Mouse (Mus musculus): ENCODE results near the gene Fbrsl1.
"Not testable (repeated sequence)": the region's sequence is repeated elsewhere in the genome, so short reads cannot be mapped to it uniquely, and the experiment has no call there.

Fbrsl1 gene

DNA sequence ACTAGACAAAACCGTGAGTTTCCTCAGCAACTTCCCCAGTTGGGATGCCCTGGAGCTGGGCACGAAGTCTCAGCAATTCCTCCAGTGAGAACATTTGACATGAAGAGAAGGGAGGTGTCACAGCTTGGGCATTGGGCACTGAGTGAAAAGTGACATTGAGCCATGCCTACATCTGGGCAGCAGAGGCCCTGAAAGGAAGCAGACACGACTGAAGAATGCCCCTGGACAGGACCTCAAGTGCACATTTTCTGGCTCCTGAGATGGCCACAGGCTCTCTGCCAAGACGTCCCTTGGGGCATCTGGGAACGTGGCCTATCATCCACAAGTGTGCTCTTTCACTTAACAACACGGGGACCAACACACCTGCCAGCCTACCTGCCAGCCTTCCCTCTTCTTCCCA is 991 bp upstream of the Fbrsl1 start:
- no peak for DNase-seq (ENCODE audit: low read depth, low spot score)

DNA sequence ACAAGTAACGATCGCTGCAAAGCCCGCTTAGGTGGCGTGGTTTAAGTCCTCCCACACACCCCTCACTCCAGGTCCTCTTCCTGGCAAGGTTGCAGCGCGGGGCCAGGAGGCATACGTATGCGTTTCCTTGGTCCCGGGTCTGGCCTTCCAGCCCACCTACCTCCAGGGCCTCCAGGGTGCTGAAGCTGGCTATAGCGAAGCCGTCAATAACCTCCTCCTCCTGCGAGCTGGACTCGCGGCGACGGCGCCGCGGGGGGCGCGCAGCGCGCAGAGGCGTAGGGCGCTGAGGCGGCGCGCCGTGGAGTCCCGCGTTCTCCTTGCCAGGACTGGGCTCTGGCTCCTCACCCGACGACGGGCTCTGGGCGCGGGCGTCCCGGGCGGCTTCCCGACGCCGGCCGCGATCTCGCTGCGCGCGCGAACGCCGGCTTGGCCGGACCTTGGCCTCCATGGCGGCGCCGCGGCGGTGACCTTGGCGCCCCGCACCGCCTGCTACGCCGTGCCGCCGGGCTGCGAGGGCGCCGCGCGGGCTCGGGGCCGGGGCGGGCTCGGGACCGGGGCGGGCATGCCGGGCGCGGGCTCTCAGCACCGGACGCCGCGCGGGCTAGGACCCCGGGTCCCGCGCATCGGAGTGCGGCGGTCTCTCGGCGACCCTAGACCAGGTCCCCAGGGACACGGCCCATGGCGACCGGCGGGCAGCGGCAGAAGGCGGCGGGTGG is 425 bp downstream of the Fbrsl1 start:
- DNase-seq (ENCODE audit: low read depth, low spot score) = peak; percentile 64

GRCm38 (mm10) chr5:110444509-110444908 is 3.8 kb downstream of the Fbrsl1 start:
- DNase-seq (ENCODE audit: low read depth, low spot score) = no peak

GRCm38 (mm10) chr5:110442966-110443590 is 5.2 kb downstream of the Fbrsl1 start:
- no peak for DNase-seq (ENCODE audit: low read depth, low spot score)

- no peak for DNase-seq (ENCODE audit: low read depth, low spot score)
Observed at GRCm38 (mm10) chr5:110439565-110440310, 8.6 kb downstream of the Fbrsl1 start.

DNA sequence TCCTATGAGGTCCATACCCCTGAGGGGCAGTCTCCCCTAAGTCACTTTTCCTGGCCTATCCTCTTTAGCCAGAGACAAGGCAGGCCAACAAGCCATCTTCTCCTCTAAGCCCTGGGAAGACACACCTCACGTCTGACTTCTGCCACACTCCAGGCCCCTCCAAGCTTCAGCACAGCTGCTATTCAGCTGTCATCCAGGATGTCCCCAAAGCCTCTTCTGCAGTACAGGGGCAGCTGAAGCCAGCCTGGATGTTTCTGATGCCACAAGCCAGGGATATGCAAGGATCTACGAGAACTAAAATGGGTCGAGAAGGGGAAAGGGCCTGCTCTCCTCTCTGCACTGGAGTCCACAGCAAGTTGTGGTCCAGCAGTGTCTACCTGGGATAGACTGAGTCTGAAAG is 9.7 kb downstream of the Fbrsl1 start:
- no peak for DNase-seq (ENCODE audit: low read depth, low spot score)

DNA sequence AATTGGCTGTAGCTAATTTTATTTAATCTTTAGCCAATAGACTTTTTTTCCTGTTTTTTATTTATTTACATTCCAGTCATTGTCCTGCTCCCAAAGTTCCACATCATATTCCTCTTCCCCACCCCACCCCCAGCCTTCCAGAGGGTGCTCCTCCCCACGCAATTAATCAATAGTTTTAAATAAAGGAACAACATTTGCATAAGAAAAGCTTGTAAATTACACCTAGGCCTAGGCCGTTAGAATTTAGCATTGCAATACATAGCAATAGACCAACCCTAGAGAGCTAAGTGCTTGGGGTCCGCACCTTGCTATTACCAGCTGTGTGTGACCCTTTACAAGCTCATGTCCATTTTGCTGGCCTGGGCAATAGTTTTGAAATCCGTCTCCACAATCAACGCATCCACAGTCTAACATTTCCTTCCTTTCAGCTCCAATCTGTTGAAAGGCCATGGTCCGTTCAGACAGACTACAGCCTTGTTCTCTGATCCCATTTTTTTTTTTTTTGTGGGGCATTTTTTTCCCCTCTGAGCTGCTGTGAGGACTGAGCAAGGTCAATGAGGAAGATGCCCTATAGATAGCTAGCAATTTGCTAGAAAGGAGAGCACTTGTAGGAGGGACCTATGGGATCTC is 10.6 kb downstream of the Fbrsl1 start:
- DNase-seq (ENCODE audit: low read depth, low spot score) = no peak

DNA sequence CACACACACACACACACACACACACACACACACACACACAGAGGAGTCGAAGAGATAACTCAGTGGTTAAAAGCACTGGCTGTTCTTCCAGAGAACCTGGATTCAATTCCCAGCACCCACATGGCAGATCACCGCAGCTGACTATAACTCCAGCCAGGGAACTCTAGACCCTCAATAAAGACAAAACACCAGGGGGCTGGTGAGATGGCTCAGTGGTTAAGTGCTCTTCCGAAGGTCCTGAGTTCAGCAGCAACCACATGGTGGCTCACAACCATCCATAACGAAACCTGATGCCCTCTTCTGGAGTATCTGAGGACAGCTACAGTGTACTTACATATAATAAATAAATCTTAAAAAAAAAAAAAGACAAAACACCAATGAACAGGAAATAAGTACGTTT is 12.1 kb downstream of the Fbrsl1 start:
- DNase-seq (ENCODE audit: low read depth, low spot score) = not testable (repeated sequence)

- no peak for DNase-seq (ENCODE audit: low read depth, low spot score)
Observed at GRCm38 (mm10) chr5:110434816-110435215, 13.5 kb downstream of the Fbrsl1 start.

- DNase-seq (ENCODE audit: low read depth, low spot score) = peak; percentile 73
Observed at GRCm38 (mm10) chr5:110429045-110429444, 19.3 kb downstream of the Fbrsl1 start.

DNA sequence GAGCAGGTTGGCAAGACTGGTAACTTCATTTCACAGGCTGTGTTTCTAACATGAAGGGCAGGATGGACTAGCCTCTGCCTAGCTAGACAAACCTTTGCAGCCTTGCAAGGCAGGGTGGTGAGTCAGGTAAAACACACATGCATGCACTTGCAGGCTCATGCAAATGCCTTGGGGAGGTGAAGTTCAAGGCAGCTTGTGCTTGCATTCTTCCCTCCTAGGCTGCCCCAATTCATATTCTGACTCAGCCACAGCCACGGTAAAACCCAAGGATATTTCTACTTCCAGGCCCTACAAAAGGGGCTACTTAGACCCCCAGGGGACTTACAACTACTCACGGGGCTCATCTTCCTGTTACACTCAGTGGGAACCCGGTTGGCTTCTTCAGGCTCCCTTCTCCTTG is 20.0 kb downstream of the Fbrsl1 start:
- DNase-seq (ENCODE audit: low read depth, low spot score) = no peak

DNA sequence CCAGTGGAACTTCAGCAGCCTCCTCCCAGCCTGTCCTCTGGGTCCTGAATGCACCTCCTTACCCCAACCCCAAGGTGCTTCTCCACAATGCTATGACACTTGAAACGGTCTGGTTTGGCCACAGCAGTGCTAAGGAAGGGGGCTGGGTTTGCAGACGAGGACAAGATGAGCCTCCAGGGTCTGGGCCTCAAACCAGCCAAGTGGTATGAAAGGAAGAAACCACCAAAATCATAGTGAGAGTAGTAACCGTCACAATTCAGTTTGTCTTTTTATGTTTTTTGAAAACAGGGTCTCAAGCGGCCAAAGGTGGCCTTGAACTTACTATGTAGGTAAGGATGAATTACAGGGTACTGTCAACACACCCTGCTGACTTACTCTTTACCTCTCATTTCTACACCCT is 23.1 kb downstream of the Fbrsl1 start:
- DNase-seq (ENCODE audit: low read depth, low spot score) = no peak

DNA sequence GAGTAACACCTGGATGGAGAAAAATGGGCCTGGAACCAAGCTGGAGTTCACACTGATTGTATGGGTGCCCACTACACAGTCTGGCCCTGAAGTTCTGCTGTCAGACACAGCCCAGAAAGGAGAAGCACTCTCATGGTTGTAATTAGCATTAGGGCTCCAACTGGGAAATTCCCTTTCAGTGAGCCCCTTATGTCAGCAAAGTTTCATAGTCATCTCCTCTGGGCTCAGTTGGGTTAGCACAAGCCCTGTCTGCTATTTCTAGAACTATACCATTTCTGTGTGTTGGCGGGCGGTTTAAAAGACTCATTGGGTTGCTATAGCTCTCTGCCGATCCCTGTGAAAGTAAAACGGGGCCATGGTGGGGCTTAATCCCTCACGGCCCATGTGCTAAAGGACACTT is 24.1 kb downstream of the Fbrsl1 start:
- no peak for DNase-seq (ENCODE audit: low read depth, low spot score)

DNA sequence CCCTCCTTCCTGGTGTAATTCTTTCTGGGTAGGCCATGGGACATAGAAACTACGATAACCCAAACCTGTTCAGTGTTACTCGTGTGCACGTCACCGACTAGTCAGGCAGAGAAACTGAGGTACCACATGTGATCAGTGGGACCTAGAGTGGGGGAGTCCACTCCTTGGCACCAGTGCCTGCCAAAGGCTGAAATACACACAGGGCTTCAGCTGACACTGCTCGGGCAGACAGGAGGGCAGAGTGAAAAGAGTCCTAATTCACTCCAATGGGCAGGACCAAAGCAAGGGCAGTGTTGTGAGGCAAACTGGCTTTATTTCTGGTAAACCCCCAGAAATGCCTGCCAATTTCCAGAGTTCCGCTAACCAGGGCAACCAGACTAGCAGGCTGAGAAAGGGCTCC is 26.9 kb downstream of the Fbrsl1 start:
- no peak for DNase-seq (ENCODE audit: low read depth, low spot score)

GRCm38 (mm10) chr5:110420950-110421349 is 27.4 kb downstream of the Fbrsl1 start:
- DNase-seq (ENCODE audit: low read depth, low spot score) = no peak

- no peak for DNase-seq (ENCODE audit: low read depth, low spot score)
Observed at GRCm38 (mm10) chr5:110420201-110420600, 28.1 kb downstream of the Fbrsl1 start.

DNA sequence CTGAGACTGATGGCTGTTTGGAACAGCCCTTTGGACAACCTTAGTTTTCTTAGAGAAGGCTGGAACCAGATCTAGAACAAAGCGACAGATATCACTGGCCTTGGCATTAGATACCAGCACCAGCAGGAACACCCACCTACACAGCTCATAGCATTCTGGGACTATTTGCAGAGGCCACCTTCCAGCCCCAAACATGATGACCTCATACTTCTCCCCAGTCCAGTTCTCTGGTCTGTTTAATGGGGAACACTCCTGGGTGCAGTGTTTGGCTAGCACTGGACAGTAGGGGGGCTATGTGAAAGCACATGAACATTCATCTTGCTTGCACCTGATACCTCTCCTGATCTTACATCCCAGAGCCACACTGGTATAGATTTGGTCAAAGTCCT is 29.8 kb downstream of the Fbrsl1 start:
- no peak for DNase-seq (ENCODE audit: low read depth, low spot score)

DNA sequence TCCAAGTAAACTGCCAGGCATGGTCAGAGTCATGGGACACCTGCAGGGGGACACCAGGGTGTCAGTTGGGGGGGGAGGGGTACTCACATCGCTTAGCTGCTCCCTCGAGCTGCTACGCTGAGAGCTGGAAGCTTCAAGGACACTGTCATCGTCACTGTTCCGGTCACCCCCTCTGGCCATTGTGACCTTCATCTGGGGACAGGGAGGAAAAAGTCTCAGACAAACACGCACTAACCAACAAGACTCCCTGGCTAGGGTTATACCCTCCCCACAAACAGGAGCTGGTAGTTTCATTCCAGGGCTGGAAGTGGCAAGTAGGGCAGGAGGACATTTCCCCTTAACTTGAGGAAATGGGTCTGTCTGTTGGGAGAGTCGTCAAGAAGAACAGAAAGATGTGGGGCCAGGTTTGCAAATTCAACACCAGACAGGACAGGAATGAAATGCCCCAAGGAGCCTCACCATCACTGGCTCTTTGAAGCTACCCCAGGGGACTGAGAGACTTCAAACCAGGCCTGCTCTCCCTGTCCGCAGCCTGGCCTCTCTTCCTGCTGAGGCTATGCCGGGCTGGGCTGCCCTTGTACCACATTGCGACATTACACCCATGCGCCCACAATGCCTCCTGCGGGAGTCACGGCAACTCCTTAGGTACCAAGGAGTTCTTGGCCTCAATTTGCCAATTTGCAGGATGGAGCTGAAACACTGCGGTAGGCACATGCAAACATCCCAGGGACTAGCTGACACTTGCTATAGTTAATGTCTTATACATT is 30.4 kb downstream of the Fbrsl1 start:
- no peak for DNase-seq (ENCODE audit: low read depth, low spot score)

GRCm38 (mm10) chr5:110416825-110417401 is 31.4 kb downstream of the Fbrsl1 start:
- DNase-seq (ENCODE audit: low read depth, low spot score) = peak; percentile 54

DNA sequence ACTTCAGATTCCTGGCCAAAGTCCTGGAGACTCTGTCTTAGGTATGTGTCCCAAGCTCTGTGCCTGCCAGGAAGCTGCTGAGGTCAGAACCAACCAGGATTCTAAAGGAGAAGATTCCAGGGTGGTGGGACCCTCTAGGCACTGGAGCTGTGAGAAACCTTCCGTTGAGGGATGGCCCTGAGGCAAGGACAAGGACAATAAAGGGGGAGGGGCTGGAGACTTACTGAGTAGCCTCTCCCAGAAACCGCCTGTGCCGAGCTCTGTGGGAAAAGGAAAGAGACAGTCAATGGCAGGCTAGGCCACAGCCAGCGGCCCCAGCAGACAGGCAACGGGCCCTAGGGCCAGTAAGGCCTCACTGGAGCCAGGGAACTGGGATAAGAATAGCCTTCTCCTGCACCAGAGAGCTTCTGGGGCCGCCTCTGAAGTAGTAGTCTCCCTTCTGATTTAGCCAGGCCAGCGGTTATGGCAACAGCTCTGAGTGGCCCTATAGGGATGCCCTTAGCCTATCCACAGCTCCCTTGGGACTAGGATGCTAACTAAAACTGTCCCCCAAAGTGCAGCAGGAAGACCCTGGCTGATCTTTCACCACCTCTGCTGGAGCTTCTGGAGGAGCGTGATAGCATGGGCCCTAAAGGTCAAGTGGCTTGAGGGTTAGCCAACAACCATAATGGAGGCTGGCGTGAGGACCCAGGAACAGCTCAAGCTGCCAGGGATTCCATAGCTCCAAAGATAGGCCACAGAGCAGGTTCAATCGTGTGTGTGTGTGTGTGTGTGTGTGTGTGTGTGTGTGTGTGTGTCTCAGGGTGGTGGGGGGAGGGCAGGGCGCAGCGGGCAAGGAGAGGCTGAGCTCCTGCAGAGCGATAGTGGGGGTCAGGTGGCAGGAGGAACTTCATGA is 32.2 kb downstream of the Fbrsl1 start:
- DNase-seq (ENCODE audit: low read depth, low spot score) = no peak
